Mouse (Mus musculus): ENCODE measurements around the gene Ip6k1.

DNA sequence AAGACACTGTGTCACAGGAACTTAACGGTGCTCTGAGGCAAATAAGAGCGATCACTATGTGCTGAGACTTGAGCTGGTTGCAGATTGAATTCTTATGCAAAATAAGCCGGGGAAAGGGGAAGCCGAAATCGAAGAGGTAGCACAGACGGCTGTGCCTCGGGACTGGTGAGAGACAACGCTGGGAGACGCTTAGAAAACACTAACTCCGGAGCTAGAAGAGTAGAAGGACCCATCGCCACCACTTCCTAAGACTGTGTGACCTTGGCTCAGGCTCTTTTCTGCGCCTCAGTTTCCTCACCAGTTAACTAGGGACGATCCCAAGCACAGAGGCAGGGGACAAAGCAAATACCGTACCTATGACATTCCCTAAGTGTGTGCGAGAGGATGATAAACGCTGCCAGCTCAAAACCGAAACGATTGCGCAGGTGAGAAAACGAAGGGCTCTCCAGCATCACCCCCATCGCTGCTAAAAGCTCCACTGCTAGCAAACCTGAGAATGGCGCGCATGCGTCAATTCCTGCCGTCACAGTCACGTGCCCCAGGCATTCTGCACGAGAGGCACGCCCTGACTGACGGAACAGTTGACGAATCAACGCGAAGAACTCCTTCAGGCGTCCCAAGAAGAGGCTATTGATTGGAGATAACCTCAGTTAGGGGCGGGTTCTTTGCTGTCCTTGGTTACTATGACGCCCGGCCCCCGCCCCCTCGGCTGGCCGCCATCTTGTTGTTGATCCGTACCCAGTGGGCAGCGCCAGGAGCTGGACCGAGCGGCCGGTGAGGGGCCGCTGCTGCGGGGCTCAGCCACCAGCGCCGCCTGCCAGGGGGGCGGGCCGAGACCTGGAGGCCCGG lies at the start of gene Ip6k1:
- TF ChIP-seq CTCF (IDR thresholded peaks at IDR 0.05; ENCODE audit: low read depth): no peak
- no peak for TF ChIP-seq EP300 (IDR thresholded peaks at IDR 0.05; ENCODE audit: low read depth)
